Mouse (Mus musculus): ENCODE measurements around the gene Adcy1.

The Adcy1 gene

DNA sequence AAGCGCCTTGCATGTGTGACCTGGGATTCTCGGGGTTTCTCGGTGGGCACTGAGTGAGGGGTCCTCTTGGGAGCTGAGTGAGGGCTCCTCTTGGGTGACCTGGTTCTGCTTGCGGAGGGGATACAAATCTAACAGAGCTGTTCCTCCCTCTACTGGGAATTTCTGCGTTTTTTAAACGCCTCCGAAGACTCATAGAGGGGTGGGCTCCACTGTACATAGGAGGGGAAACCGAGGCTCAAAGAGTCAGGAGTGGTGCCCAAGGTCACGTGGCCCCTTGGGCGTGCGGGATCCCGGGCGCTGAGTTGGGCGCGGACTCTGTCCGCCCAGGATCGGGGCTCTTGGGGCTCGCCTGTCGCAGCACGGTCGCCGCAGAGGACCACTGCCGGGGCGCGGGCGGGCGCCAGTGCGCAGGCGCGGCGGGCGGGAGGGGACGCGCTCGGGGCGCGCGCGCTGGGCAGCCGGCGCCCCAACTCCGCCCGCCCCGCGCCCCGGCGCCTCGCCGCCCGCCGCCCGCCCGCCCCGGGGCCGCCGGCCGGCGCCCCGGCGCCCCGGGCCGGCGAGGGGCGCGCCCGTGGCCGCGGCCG, at the start of gene Adcy1:
TSS of gene Adcy1 (plus strand) at position 489 of the 584 bp plus-strand sequence.
- DNase-seq (ENCODE audit: extremely low spot score, low spot score): peak; percentile 61

DNA sequence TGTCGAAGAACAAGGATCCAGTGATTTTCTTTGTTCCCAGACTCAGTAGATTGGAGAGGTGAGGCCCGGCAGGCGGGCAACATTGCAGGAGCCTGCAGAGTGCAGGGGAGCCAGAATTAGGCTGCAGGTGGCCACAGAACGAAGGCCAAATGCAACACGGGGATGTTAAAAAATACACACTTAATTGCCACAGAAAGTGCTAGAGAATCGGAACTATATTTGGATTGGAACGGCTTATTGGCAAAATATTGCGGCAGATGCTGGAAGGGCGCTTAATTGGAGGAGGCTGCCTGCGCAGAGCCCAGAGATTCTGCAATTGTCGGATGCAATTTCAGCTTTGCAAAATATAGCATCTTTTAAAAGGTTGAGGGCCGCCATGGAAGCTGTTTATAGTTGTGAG, 46.4 kb upstream of the Adcy1 start:
- DNase-seq (ENCODE audit: extremely low spot score, low spot score): no peak

DNA sequence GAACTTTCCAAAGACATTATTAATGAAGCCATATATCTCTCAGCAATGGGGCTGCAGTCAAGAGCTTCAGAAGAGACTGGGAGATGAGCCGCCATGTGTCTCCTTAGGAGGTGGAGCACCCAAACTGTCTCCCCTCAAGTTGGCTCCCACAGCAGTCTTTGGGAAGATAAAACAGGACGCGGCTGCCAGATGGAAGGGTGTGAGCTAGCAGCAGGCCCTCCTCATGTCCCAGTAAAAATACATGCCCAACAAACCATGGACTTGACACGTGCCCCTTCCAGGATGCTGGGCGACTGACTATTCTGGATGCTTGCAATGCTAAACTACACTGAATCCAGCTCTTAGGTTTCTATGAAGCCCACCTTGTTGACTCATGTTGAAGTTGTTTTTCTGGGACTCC, 45.2 kb upstream of the Adcy1 start:
- DNase-seq (ENCODE audit: extremely low spot score, low spot score): no peak

DNA sequence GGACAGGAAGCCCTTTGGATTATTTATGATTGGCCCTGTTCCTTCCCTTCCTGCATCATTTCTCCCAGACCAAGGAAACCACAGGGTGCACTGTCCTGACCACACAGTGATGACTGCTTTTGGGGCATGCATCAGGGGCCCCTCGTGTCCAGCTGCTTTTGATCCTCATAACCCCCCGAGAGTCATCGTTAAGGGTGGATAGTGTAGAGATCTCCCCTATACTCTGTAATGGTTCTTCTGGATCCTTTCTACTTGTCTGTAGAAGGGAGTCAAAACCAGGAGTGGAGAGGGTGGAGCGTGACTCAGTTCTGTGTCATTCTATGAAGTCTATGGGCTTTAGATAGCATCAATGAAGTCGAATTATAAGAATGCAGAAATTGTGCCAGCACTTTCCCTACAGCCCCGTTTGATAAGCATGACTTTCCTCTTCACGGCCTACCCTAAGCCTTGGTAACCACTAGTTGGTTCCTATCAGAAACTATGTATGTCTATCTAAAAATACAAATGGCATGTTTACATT, 44.2 kb upstream of the Adcy1 start:
- no peak for DNase-seq (ENCODE audit: extremely low spot score, low spot score)

DNA sequence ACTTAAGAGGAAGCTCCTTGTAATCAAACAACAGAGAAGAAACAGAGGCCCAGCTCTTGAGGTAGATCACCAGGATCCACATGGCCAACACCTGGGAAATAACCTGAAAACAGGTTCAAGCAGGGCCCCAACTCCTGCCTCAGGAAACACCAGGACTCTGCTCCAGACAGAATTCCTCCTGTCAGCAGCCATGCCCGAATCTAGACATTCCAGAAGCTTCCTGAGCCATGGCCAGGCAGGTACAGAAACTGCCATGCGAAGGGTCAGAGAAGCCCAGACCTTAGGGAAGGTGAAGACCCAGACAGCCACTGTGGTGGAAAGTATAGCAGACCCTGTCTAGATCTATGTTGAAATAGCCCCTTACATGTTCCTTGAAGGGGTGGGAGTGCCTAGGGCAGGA, 30.2 kb upstream of the Adcy1 start:
- DNase-seq (ENCODE audit: extremely low spot score, low spot score): no peak

DNA sequence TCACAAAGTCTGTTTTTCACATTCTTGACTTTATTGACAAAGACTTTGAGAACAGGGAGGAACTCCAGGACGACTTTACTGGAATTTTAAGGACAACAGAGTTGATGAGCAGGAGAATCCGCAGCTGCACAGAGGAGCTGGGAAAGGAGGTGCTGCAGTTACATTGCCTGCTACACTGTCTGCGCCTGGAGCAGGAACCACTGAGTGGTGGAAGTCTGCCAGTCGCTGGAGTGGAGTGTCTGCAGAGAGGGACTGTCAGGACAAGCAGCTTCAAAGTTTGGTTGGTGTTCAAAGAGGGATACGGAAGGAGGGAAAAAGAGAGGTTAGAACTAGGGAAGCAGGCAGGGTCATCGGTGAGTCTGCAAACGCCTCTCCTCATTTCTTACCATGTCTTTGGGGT, 23.6 kb upstream of the Adcy1 start:
- no peak for DNase-seq (ENCODE audit: extremely low spot score, low spot score)

DNA sequence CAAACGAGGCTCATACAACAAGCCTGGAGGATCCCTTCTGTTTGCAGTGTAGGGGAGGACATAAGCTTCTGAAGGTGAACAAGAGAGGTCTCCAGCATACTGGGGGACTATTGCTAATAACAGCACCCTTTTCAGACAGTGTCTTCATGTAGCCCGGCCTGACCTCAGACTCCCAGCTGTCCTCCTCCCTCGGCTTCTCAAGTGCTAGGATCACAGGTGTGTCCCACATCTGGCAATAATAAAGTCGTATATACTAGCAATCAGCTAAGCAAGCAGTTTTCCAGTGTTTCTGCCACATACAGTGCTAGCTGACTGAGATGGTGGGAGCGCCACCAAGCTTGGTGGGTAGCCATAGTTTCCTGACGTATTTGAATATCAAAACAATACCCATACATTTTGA, 22.5 kb upstream of the Adcy1 start:
- DNase-seq (ENCODE audit: extremely low spot score, low spot score): no peak

DNA sequence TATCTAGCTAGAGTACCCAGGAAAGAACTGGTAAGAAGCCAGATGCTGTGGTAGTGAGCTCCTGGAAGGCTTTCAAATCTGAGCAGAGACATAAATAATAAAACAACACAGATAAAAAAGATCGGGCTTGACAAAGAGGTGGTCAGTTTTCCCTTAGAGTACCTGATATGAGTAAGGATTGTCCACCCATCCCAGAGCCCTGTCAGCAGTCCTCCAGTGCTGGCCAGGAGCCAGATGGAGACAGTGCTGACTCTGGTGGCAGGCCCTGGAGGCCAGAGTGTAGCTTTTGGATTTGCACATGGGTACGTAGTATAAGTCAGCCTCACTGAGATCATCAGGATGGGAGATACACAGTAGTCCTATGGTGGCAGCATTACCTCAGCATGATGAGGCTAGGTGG, 16.1 kb upstream of the Adcy1 start:
- no peak for DNase-seq (ENCODE audit: extremely low spot score, low spot score)

DNA sequence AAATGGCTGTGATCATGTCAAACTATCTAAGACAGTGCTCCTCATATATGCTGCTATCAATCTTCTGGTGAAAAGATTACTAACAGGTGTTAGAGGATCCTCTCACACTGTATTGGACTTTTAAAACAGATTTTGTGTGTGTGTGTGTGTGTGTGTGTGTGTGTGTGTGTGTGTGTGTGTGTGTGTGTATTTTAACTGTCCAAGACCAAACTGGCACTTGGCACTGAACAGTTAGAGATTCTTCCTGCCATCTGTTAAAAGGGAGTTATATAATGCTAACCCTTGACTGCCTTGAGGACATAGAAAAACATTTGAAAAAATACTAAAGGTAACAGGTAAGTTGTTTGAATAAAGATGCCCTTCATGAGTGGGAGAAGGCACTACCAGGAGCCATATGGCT, 15.7 kb upstream of the Adcy1 start:
- no peak for DNase-seq (ENCODE audit: extremely low spot score, low spot score)

DNA sequence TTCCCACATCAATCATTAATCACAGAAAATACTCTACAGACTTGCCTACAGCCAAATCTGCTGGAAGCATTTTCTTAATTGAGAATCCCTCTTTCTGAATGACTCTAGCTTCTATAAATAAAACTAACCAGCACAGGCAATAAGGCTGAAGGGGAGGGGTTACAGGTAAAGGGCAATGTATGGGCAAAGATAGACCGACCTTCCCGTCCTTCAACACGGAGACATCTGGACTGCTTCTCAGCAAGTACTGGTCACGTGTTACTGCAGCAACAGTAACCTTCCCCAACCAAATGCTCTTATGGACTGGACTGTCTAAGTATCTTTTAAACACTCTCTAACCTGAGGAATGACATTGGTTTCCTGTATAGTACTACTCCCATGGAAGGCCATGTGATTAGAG, 9.6 kb upstream of the Adcy1 start:
- DNase-seq (ENCODE audit: extremely low spot score, low spot score): no peak

DNA sequence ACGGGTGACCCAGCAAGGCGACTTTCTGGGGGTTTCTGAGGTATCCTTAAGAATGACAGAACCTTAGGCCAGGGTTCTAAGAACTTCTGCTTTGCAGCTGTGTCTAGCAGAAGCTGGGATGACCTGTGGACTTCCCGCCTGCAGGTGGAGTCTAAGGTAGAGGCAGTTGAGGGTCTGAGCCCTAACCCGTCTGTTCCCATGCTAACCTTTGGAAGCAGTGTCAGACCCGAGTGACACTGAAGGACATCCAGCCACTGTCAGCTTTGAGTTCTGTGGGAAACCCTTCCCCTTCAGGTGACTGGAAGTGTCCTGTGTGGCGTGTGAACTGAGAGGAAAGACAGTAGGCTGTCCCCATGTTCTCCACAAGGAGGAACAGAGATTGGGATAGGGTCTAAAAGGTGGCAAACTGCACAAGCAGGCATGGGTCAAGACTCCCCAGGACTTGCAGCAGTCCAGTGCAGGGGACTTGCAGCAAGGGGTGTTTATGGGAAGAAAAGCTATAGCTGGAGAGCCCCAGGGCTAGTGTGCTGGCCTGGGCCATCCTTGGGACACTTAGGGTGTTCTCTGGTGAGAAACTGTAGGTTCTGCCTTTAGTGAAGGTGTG, 8.5 kb upstream of the Adcy1 start:
- DNase-seq (ENCODE audit: extremely low spot score, low spot score): no peak

DNA sequence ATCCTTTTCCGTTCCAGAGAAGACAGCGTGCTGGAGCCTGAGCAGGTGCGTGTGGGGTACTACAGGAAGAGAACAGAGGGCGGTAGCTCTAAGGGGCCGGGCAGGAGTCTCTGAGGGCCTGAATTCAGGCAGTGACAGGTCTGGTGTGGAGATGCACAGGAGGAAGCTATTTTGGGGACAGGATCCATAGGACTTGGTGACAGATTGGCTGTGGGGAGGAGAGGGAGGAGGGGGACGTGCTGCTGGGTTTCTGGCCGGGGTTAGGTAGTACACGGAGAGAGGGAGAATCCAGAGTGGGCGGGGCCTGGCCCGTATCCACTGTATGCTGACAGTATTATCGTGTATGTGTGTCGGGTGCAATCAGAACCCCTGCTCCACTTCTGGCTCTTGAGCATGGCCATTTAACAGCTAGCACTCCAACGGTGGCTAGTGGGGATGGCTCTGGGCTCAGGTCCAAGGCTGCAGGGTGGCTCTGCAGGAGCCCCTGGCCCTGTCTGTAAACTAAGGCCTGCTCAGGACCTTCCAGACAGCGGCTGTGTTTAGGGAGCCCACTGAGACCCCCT, 7.8 kb upstream of the Adcy1 start:
- no peak for DNase-seq (ENCODE audit: extremely low spot score, low spot score)

DNA sequence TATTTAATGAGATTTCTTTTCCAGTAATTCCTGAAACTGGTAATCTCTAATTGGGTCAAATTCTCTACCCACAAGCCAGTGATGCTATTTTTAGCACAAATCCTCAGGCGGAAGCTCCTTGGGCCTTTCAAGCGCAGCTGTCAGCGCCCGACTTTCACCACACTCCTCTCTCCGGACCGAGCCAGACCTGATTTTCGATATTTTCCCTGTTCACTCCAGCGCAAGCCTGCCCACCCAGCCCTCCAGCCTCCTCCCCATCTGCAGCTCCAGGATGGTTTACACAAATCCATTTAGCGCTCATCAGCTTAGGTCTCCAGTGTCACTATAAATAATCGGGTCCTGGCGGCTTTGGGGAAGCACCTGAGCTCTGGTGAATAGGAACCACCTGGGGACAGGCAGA, 7.2 kb upstream of the Adcy1 start:
- no peak for DNase-seq (ENCODE audit: extremely low spot score, low spot score)

DNA sequence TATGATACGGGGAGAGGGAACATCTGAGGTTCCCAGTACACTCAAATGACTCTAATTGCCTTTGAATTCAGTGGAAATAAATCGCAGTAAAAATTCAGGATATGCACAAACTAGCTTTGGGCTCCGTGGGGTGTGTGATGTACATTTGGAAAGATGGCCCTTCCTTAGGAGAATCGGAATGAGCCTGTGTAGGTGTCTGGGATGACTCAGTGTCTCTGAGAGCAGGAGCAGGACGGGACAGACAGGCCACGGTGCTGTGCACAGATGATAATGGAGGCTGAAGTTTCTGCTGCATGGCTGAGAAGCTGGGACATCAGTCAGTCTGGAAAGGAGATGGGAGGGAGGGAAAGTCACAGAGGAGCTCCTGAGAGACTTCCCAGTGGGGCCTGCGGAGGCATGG, 5.5 kb upstream of the Adcy1 start:
- no peak for DNase-seq (ENCODE audit: extremely low spot score, low spot score)

DNA sequence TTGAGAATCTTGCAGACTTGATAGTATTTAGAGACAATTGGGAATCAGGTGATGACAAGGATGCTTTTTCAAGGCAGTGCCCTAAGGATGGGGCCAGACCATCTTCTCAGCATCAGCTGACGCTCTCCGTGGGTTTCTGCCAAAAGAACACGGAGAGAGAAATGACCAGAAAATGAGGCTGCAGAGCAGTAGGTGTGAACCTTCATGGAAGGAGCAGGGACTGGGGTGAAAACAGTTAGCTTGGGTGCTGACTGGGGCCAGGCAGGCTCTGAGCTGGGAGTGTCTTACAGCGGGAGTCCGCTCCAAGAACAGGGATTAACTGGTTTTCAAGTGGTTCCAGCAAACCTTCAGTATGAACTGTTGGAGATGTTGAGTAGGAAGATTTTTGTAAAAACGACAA, 1.3 kb upstream of the Adcy1 start:
- no peak for DNase-seq (ENCODE audit: extremely low spot score, low spot score)

DNA sequence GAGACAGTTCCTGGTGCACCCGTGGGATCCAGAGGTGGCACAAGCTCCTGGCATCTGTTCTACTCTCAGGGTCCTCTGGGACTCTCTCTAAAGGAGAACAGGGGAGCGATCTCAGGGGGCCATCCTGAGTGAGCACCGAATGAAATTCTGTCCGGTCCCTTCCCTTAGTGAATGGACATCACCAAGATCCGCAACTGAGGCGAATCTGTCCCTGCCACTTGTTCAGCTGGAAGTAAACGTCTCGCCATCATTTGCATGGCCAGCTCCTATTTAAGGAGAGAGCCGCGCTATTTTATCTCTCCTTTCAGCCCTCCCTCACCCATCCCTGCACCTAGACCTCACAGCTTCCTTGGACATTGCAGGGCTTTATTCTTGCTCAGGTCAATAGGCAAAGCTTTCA, 723 bp upstream of the Adcy1 start:
- DNase-seq (ENCODE audit: extremely low spot score, low spot score): no peak

DNA sequence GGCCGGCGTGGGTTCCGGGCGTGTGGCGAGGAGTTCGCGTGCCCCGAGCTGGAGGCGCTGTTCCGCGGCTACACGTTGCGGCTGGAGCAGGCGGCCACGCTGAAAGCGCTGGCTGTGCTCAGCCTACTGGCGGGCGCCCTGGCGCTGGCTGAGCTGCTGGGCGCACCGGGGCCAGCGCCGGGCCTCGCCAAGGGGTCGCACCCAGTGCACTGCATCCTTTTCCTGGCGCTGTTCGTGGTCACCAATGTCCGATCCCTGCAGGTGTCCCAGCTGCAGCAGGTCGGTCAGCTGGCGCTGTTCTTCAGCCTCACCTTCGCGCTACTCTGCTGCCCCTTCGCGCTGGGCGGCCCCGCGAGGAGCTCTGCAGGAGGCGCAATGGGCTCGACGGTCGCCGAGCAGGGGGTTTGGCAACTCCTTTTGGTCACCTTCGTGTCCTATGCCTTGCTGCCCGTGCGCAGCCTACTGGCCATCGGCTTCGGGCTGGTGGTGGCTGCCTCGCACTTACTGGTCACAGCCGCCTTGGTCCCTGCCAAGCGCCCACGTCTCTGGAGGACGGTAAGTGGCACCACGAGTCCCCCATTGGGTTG, 485 bp downstream of the Adcy1 start:
- peak; percentile 66 for DNase-seq (ENCODE audit: extremely low spot score, low spot score)

DNA sequence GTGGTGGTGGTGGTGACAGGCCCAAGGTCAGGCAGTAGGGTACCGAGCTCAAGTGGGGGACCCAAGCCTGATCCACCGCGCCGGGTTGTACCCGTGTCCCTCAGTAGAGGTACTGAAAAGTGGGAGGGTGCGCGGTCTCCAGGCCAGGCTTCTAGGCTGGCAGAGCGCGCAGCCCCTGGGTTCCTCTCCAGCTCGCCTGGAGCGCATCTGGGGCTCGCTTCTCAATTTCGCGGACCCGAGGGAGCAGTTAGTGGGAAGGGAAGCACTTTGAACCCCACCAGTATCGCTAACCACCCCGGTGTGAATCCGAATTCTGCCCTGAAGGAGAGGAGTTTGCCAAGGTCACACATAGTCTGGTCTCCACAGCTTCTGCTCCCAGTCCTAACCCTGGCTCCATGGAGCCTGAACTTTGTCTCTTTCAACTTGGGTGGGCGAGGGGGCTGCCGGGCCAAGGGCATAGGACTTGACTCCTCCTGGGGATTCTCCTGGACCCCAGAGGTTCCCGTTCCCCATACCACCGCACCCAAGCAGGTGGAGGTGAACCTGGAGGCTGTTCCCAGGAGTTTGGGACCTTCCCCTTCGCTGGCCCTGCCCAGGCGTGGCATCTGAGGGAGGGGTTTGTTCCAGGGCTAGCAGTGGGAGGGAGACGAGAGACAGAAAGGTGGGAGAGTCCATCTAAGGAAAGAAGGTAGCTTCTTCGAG, 1.3 kb downstream of the Adcy1 start:
- DNase-seq (ENCODE audit: extremely low spot score, low spot score): peak; percentile 40

DNA sequence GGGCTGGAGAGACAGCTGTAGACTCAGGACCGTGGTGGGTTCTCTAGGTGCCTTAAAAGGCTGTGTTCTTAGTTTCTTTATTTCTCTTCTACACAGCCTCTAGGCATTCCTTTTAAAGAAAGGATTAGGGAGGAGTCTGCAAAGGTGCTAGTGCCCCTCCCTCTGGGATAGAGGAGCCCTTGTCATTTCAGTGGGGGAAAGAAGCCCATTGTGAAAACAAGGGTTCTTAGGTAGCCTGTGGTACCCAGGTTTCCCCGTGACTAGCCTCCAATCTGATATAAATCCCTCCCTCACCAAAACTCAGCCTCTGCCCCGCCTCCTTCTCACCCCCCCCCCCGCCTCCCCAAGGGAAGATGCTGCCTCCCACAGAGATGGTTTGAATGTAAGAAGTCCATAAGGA, 2.1 kb downstream of the Adcy1 start:
- no peak for DNase-seq (ENCODE audit: extremely low spot score, low spot score)

DNA sequence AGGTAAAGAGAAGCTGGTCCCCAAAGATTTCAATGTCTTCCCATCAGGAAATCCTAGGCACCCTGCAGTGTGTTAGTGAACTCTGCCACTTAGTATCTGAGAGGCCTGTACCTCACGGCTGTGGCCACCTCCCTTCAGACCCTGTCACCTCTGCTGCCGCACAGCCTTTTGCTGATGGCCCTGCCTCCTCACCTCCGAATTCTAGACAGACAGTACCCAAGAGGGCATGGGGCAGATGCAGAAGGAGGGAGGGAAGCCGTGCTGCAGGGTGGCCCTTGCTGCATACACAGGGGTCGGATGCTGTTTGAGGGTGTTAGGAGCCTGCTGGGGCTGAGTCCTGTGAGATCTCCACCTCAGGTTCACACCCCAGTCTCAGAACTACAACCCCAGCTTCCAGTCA, 2.6 kb downstream of the Adcy1 start:
- DNase-seq (ENCODE audit: extremely low spot score, low spot score): no peak

DNA sequence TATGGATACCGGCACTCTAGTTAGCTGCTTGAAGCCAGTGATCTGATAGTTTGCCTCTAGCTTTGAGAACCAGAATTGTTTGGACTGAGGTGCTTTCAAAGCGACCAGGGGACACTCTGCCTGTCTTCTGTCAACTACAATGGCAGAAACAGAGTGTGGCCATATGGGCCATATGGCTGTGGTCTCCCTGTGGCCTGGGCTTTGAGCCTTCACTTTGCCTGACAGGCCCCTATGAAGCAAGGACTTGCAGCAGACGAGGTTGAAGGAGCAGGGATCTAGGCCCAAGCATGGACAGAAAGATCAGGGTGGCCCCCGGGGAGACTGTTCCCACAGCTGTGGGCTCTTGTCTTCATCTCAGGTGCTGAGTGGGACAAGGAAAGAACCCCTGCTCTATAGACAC, 4.0 kb downstream of the Adcy1 start:
- DNase-seq (ENCODE audit: extremely low spot score, low spot score): no peak

Measured in neural tube, embryonic 10.5 days (tissue).